Mouse (Mus musculus): Measurements from ENCODE around the gene Rbmx2. TPM values are rescaled to one million over a fixed set of nuclear protein-coding genes. Genes with fewer than 3 reads are reported as not detected.

Rbmx2 gene
- 24.1 and 29.2 TPM in 2 replicates for polyA plus RNA-seq (2014; fragmentation: Nextera tagmentation; extraction: Ambion mirVana)

- Histone ChIP-seq H3K9ac (replicated peaks; ENCODE audit: low read length) (peak within 1 kb of the TSS; percentile 57), H3K36me3 (replicated peaks; ENCODE audit: control insufficient read depth, insufficient read depth, low read depth, low read length) (no peaks in the 10 kb centered on the region), H3K9me3 (replicated peaks; ENCODE audit: control insufficient read depth, low read length) (no peaks in the 10 kb centered on the region), H3K27me3 (ENCODE audit: control insufficient read depth, insufficient read depth, low read length) (no peaks in the 10 kb centered on the region), H3K27ac (replicated peaks; ENCODE audit: low read depth, low read length) (no peak within 1 kb of the TSS), H3K4me2 (ENCODE audit: low read depth, low read length) (peak within 1 kb of the TSS; percentile 40), H3K4me3 (ENCODE audit: low read depth, low read length) (peak within 1 kb of the TSS; percentile 58), H3K4me1 (ENCODE audit: control insufficient read depth, insufficient read depth, low read length) (no peaks in the 10 kb centered on the region)
- WGBS: 13% methylated on average over 39 of the region's 42 CpGs
- peak; percentile 92 for DNase-seq (ENCODE audit: low spot score)
- ATAC-seq (replicated peaks; ENCODE audit: insufficient number of reproducible peaks, low FRiP score, low TSS enrichment, low read depth): peak; percentile 93
Observed at GRCm38 (mm10) chrX:48694864-48695371, at the start of gene Rbmx2. TSS of gene Rbmx2 (plus strand) at chrX:48695004.

GRCm38 (mm10) chrX:48666807-48667206 lies 28.0 kb upstream of the Rbmx2 start:
- Histone ChIP-seq H3K27me3 (ENCODE audit: control insufficient read depth, insufficient read depth, low read length) (no peaks in the 10 kb centered on the region), H3K4me2 (ENCODE audit: low read depth, low read length) (no peak overlapping the region), H3K4me3 (ENCODE audit: low read depth, low read length) (no peak overlapping the region), H3K4me1 (ENCODE audit: control insufficient read depth, insufficient read depth, low read length) (no peaks in the 10 kb centered on the region), H3K27ac (replicated peaks; ENCODE audit: low read depth, low read length) (no peak overlapping the region), H3K9me3 (replicated peaks; ENCODE audit: control insufficient read depth, low read length) (no peaks in the 10 kb centered on the region), H3K36me3 (replicated peaks; ENCODE audit: control insufficient read depth, insufficient read depth, low read depth, low read length) (no peaks in the 10 kb centered on the region), H3K9ac (replicated peaks; ENCODE audit: low read length) (no peak overlapping the region)
- DNase-seq (ENCODE audit: low spot score): no peak
- no peak for ATAC-seq (replicated peaks; ENCODE audit: insufficient number of reproducible peaks, low FRiP score, low TSS enrichment, low read depth)
- WGBS: 40% methylated on average over 6 of the region's 6 CpGs

GRCm38 (mm10) chrX:48669588-48669987 lies 25.2 kb upstream of the Rbmx2 start:
- Histone ChIP-seq H3K27ac (replicated peaks; ENCODE audit: low read depth, low read length) (no peak overlapping the region), H3K4me2 (ENCODE audit: low read depth, low read length) (no peak overlapping the region), H3K27me3 (ENCODE audit: control insufficient read depth, insufficient read depth, low read length) (no peaks in the 10 kb centered on the region), H3K4me3 (ENCODE audit: low read depth, low read length) (no peak overlapping the region), H3K4me1 (ENCODE audit: control insufficient read depth, insufficient read depth, low read length) (no peaks in the 10 kb centered on the region), H3K9me3 (replicated peaks; ENCODE audit: control insufficient read depth, low read length) (no peaks in the 10 kb centered on the region), H3K9ac (replicated peaks; ENCODE audit: low read length) (no peak overlapping the region), H3K36me3 (replicated peaks; ENCODE audit: control insufficient read depth, insufficient read depth, low read depth, low read length) (no peaks in the 10 kb centered on the region)
- no peak for ATAC-seq (replicated peaks; ENCODE audit: insufficient number of reproducible peaks, low FRiP score, low TSS enrichment, low read depth)
- DNase-seq (ENCODE audit: low spot score): no peak
- 58% methylated on average over 3 of the region's 3 CpGs for WGBS

GRCm38 (mm10) chrX:48671714-48672113 lies 23.1 kb upstream of the Rbmx2 start:
- no peak for ATAC-seq (replicated peaks; ENCODE audit: insufficient number of reproducible peaks, low FRiP score, low TSS enrichment, low read depth)
- DNase-seq (ENCODE audit: low spot score): no peak
- Histone ChIP-seq H3K4me1 (ENCODE audit: control insufficient read depth, insufficient read depth, low read length) (no peaks in the 10 kb centered on the region), H3K4me2 (ENCODE audit: low read depth, low read length) (no peak overlapping the region), H3K27me3 (ENCODE audit: control insufficient read depth, insufficient read depth, low read length) (no peaks in the 10 kb centered on the region), H3K27ac (replicated peaks; ENCODE audit: low read depth, low read length) (no peak overlapping the region), H3K4me3 (ENCODE audit: low read depth, low read length) (no peak overlapping the region), H3K9ac (replicated peaks; ENCODE audit: low read length) (no peak overlapping the region), H3K36me3 (replicated peaks; ENCODE audit: control insufficient read depth, insufficient read depth, low read depth, low read length) (no peaks in the 10 kb centered on the region), H3K9me3 (replicated peaks; ENCODE audit: control insufficient read depth, low read length) (no peaks in the 10 kb centered on the region)
- WGBS: 68% methylated on average over 3 of the region's 3 CpGs

GRCm38 (mm10) chrX:48674171-48674570 lies 20.6 kb upstream of the Rbmx2 start, which contains the start of gene Gpr119:
TSS of gene Gpr119 (minus strand) at chrX:48674478.
- Histone ChIP-seq H3K4me1 (ENCODE audit: control insufficient read depth, insufficient read depth, low read length) (no peaks in the 10 kb centered on the region), H3K36me3 (replicated peaks; ENCODE audit: control insufficient read depth, insufficient read depth, low read depth, low read length) (no peaks in the 10 kb centered on the region), H3K27ac (replicated peaks; ENCODE audit: low read depth, low read length) (no peak within 1 kb of the TSS), H3K4me3 (ENCODE audit: low read depth, low read length) (no peak within 1 kb of the TSS), H3K4me2 (ENCODE audit: low read depth, low read length) (no peak within 1 kb of the TSS), H3K9ac (replicated peaks; ENCODE audit: low read length) (no peak within 1 kb of the TSS), H3K27me3 (ENCODE audit: control insufficient read depth, insufficient read depth, low read length) (no peaks in the 10 kb centered on the region), H3K9me3 (replicated peaks; ENCODE audit: control insufficient read depth, low read length) (no peaks in the 10 kb centered on the region)
- ATAC-seq (replicated peaks; ENCODE audit: insufficient number of reproducible peaks, low FRiP score, low TSS enrichment, low read depth): no peak
- WGBS: 76% methylated on average over 4 of the region's 4 CpGs
- DNase-seq (ENCODE audit: low spot score): no peak

- peak; percentile 63 for DNase-seq (ENCODE audit: low spot score)
- Histone ChIP-seq H3K4me3 (ENCODE audit: low read depth, low read length) (no peak overlapping the region), H3K9me3 (replicated peaks; ENCODE audit: control insufficient read depth, low read length) (no peaks in the 10 kb centered on the region), H3K27me3 (ENCODE audit: control insufficient read depth, insufficient read depth, low read length) (no peaks in the 10 kb centered on the region), H3K36me3 (replicated peaks; ENCODE audit: control insufficient read depth, insufficient read depth, low read depth, low read length) (no peaks in the 10 kb centered on the region), H3K4me2 (ENCODE audit: low read depth, low read length) (no peak overlapping the region), H3K27ac (replicated peaks; ENCODE audit: low read depth, low read length) (no peak overlapping the region), H3K4me1 (ENCODE audit: control insufficient read depth, insufficient read depth, low read length) (no peaks in the 10 kb centered on the region), H3K9ac (replicated peaks; ENCODE audit: low read length) (no peak overlapping the region)
- ATAC-seq (replicated peaks; ENCODE audit: insufficient number of reproducible peaks, low FRiP score, low TSS enrichment, low read depth): no peak
- 20% methylated on average over 3 of the region's 3 CpGs for WGBS
Observed at GRCm38 (mm10) chrX:48683451-48683850, 11.4 kb upstream of the Rbmx2 start.

- no peak overlapping the region for H3K9ac ChIP-seq (replicated peaks; ENCODE audit: low read length)
Observed at GRCm38 (mm10) chrX:48683857-48684256, 10.9 kb upstream of the Rbmx2 start.

GRCm38 (mm10) chrX:48694460-48694859 lies 344 bp upstream of the Rbmx2 start:
- peak overlapping the region; percentile 58 for H3K4me3 ChIP-seq (ENCODE audit: low read depth, low read length)
- H3K9ac ChIP-seq (replicated peaks; ENCODE audit: low read length): no peak overlapping the region; the same call in 1 of the 2 replicates
- DNase-seq (ENCODE audit: low spot score) (no peak), ATAC-seq (replicated peaks; ENCODE audit: insufficient number of reproducible peaks, low FRiP score, low TSS enrichment, low read depth) (peak; percentile 87)
- no peaks in the 10 kb centered on the region for H3K9me3 ChIP-seq (replicated peaks; ENCODE audit: control insufficient read depth, low read length)
- no peaks in the 10 kb centered on the region for H3K36me3 ChIP-seq (replicated peaks; ENCODE audit: control insufficient read depth, insufficient read depth, low read depth, low read length)
- peak overlapping the region; percentile 17; the same call in 1 of the 2 replicates for H3K4me2 ChIP-seq (ENCODE audit: low read depth, low read length)
- WGBS: 15% methylated on average over 6 of the region's 6 CpGs
- H3K27ac ChIP-seq (replicated peaks; ENCODE audit: low read depth, low read length): no peak overlapping the region
- H3K4me1 ChIP-seq (ENCODE audit: control insufficient read depth, insufficient read depth, low read length): no peaks in the 10 kb centered on the region
- H3K27me3 ChIP-seq (ENCODE audit: control insufficient read depth, insufficient read depth, low read length): no peaks in the 10 kb centered on the region

More at GRCm38 (mm10) chrX:48683857-48684256, 10.9 kb upstream of the Rbmx2 start:
- Histone ChIP-seq H3K4me2 (ENCODE audit: low read depth, low read length) (no peak overlapping the region), H3K36me3 (replicated peaks; ENCODE audit: control insufficient read depth, insufficient read depth, low read depth, low read length) (no peaks in the 10 kb centered on the region), H3K27ac (replicated peaks; ENCODE audit: low read depth, low read length) (no peak overlapping the region), H3K4me3 (ENCODE audit: low read depth, low read length) (no peak overlapping the region), H3K4me1 (ENCODE audit: control insufficient read depth, insufficient read depth, low read length) (no peaks in the 10 kb centered on the region), H3K9me3 (replicated peaks; ENCODE audit: control insufficient read depth, low read length) (no peaks in the 10 kb centered on the region), H3K27me3 (ENCODE audit: control insufficient read depth, insufficient read depth, low read length) (no peaks in the 10 kb centered on the region)
- ATAC-seq (replicated peaks; ENCODE audit: insufficient number of reproducible peaks, low FRiP score, low TSS enrichment, low read depth) (no peak), DNase-seq (ENCODE audit: low spot score) (no peak)
- 73% methylated on average over 5 of the region's 5 CpGs for WGBS

All from embryonic facial prominence, embryonic 11.5 days (tissue).